7 mouse cellular contexts compared by ENCODE assay signal in genomic region chr11:23665311-23665786, GRCm38 (mm10). TPM values are rescaled to one million over a fixed set of nuclear protein-coding genes. Genes with fewer than 3 reads are reported as not detected.
A peak's percentile ranks its signal among the peaks of the same experiment; 100 is the strongest.
DNase-seq lines count a peak whose midpoint lies in the region; ATAC-seq lines count a peak whose summit lies in the region.

Gene Pus10 (plus strand): TSS chr11:23665674.

- WGBS in hindbrain, embryonic 10.5 days = under 1% methylated on average over 40 of the region's 40 CpGs

- no peaks in the 10 kb centered on the region for H3K36me3 ChIP-seq in hindbrain, embryonic 10.5 days
- peaks cover 12% of the 10 kb centered on the region for H3K36me3 ChIP-seq in megakaryocyte, embryonic 14.5 days (replicated peaks; ENCODE audit: low read length)

- no peaks in the 10 kb centered on the region for H3K27me3 ChIP-seq in hindbrain, embryonic 10.5 days (ENCODE audit: insufficient read depth, poor library complexity, severe bottlenecking)
- H3K27me3 ChIP-seq in megakaryocyte, embryonic 14.5 days (replicated peaks) = no peaks in the 10 kb centered on the region

- H3K4me1 ChIP-seq in hindbrain, embryonic 10.5 days (replicated peaks) = peaks cover 16% of the 10 kb centered on the region
- H3K4me1 ChIP-seq in megakaryocyte, embryonic 14.5 days = peaks cover 21% of the 10 kb centered on the region

- no peaks in the 10 kb centered on the region for H3K9me3 ChIP-seq in hindbrain, embryonic 10.5 days
- no peaks in the 10 kb centered on the region for H3K9me3 ChIP-seq in megakaryocyte, embryonic 14.5 days

- peak within 1 kb of the TSS; percentile 93 for H3K27ac ChIP-seq in hindbrain, embryonic 10.5 days

- DNase-seq in CD8-positive naive resting alpha-beta T cell, adult 2 months (ENCODE audit: low read depth in 2 of 2, low spot score in 2 of 2) = peak; percentile 2 to 11
- peak; percentile 69 for DNase-seq in NIH3T3 (ENCODE audit: low read depth)
- DNase-seq in hindbrain, embryonic 10.5 days (ENCODE audit: low spot score) = no peak
- peak in 1 of 2 experiments; percentile 9 for DNase-seq in layer of hippocampus, postnatal 36 days
- no peak for DNase-seq in T-cell, adult 2 months (ENCODE audit: low spot score)

- ATAC-seq in erythroid progenitor cell, adult 5-6 weeks (replicated peaks; ENCODE audit: low FRiP score, poor library complexity, severe bottlenecking) = peak; percentile 21; the same call in 1 of the 2 replicates

- H3K4me3 ChIP-seq in hindbrain, embryonic 10.5 days = peak within 1 kb of the TSS; percentile 79
- H3K4me3 ChIP-seq in megakaryocyte, embryonic 14.5 days (replicated peaks) = peak within 1 kb of the TSS; percentile 93

RNA-seq across cellular contexts. Expression of gene Pus10, which starts in this region (rescaled TPM):
- 14.7 and 18.0 TPM in 2 replicates for total RNA-seq in erythroid progenitor cell, adult 5-6 weeks (2015; ENCODE audit: low replicate concordance)
- total RNA-seq in erythroid progenitor cell, adult 5-6 weeks (2017; ENCODE audit: low replicate concordance) = 4.1 and 23.0 TPM in 2 replicates
- 17.7 and 20.5 TPM in 2 replicates for polyA plus RNA-seq in hindbrain, embryonic 10.5 days (2016; fragmentation: Nextera tagmentation; extraction: Ambion mirVana)
- 10 to 100 TPM; 12.4 to 15.5 TPM for total RNA-seq in layer of hippocampus, postnatal 36 days (2021)
- 2.0 TPM in 1 of 2 replicates, not detected in the other for polyA plus RNA-seq in megakaryocyte, embryonic 14.5 days (2012; ENCODE audit: insufficient read depth, low replicate concordance)

Comparison
In these comparisons a context has a peak if more than half of its experiments do, and no peak if none do; other contexts are left out.
1. DNase-seq: peak in CD8-positive naive resting alpha-beta T cell, adult 2 months (2 of 2) and NIH3T3 (single experiment); none in hindbrain, embryonic 10.5 days (single experiment) and T-cell, adult 2 months (single experiment).